Mouse (Mus musculus): ENCODE data around the gene Gm13178.

Gene Gm13178

DNA sequence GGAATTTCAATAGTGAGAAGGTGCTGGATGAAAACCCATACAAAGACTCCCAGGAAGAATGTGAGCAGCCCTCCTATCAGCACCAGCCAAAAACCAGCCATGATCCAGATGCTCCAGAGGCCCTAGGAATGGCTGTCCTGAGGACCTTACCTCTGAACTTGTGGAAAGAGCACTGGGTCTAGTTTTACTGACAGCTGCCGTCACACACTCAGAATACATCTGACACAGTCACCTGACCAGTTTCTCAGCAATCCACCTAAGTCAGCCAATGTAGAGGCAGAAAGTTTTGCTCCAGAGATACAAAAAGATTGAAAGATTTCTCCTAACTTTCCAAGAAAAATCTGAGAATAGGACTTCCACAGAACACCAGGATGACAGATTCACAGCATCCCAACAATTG lies at the start of gene Gm13178:
Gene Gm13178, minus strand, starts transcription at position 101 of the 400 bp plus-strand sequence.
- no peak for DNase-seq (ENCODE audit: extremely low spot score, low read depth, low spot score)

DNA sequence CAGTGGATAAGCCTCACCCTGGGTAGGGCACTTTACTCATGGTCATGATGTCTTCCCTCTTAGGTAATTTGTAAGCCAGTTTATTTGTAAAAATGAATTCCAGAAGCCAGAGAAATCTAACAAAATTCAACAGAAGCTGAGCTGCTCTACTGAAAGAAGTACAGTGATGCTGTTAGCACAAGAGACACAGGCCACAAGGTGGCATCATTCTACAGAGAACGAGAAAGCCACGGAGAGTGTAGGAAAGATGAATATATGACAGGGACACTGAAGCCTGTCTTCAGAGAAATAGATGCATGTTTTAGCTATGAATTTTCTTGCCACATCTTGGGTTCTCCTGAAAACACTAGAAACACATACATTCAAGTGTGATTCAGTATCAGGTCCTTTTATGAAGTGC lies 44.5 kb upstream of the Gm13178 start:
- no peak for DNase-seq (ENCODE audit: extremely low spot score, low read depth, low spot score)

- DNase-seq (ENCODE audit: extremely low spot score, low read depth, low spot score), result peak; percentile 41
Observed at GRCm38 (mm10) chr4:144749139-144749538, 27.9 kb upstream of the Gm13178 start.

GRCm38 (mm10) chr4:144719691-144720090 lies 1.5 kb downstream of the Gm13178 start:
- no peak for DNase-seq (ENCODE audit: extremely low spot score, low read depth, low spot score)

GRCm38 (mm10) chr4:144718288-144718687 lies 2.9 kb downstream of the Gm13178 start:
- DNase-seq (ENCODE audit: extremely low spot score, low read depth, low spot score), result no peak

DNA sequence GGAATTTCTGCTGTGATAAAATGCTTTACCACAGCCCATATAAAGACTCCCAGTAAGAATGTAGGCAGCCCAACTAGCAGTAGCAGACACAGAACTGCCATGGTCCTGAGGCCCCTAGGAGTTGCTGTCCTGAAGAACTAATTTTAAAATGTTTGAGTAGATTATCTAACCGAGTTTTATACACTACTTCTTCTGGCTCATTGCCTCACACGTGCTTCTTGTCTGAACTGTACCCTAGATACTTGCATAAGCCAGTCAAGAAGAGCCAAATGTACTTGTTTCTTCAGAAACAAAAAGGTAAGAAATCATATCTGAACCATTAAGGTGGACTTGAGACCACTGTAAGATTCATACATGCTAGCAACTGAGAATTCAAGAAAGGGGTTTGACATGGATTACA lies 34.9 kb downstream of the Gm13178 start, which contains the start of gene Gm436:
Gene Gm436, minus strand, starts transcription at position 101 of the 400 bp plus-strand sequence.
- DNase-seq (ENCODE audit: extremely low spot score, low read depth, low spot score), result no peak

Measured in hindlimb bud, embryonic 11.5 days (tissue).